Mouse (Mus musculus): ENCODE results near the gene Akr1c19.
"Not testable (repeated sequence)": the region's sequence is repeated elsewhere in the genome, so short reads cannot be mapped to it uniquely, and the experiment has no call there.

Gene Akr1c19

DNA sequence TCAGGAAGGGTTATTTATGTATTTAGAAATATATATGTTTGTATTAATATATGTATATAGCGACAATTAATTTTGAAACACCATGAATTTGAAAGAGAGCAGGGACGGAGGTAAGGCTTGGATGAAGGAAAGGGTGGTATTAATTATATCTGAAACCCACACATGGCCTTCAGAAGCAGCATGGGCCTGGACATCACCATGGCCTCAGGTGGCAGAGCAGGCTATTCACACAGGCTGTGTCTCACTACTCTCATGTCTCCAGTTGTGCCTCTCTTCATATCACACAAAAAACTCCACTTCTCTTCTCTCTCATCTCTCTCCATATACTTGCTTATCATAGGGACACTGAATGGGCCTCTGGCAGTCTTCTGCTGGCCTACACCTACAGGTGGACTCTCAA, 37.0 kb downstream of the Akr1c19 start:
- not testable (repeated sequence) for DNase-seq (ENCODE audit: low read depth in 2 of 2, low spot score in 2 of 2)

DNA sequence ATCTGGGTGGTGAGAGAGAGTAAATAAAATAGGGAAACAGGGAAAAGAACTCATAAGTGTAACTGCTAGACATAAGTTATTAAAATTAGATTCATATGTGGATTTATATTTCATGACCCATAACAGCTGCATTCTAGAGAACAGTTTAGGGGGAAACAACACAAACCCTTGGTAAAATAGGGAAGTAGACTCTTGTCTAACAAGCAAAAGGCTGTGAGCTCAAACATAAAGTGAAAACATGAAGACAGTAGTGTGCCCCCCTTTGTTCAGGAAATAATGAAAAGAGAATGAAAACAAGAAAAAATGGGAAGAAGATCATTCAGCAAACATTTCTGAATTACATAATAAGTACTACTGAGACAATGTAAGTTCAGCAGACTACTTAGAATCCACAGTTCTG, 42.4 kb downstream of the Akr1c19 start:
- no peak for DNase-seq (ENCODE audit: low read depth in 2 of 2, low spot score in 2 of 2)

- DNase-seq (ENCODE audit: low read depth in 2 of 2, low spot score in 2 of 2), result no peak
Observed at GRCm38 (mm10) chr13:4277526-4277925, 49.0 kb downstream of the Akr1c19 start.

DNA sequence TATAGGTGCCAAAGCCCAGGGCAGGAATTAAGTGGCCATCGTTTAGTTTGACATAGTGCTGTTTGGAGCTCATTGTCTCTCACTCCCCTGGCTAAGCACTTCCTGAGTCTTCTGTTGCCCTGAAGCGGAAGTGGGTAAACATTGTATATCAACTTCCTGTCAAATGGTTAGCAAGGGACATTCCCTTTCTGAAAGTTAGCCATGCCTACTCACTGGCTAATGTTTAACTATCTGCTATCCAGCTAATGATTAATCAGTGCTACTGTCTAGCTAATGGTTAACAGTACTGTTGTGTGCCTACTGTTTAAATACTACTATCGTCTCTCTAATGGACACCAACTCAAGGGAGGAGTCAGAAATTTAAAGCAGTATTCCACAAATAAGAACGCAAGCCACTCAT, 50.8 kb downstream of the Akr1c19 start, which contains the start of gene Akr1c12:
TSS of gene Akr1c12 (minus strand) at position 150 of the 400 bp plus-strand sequence.
- DNase-seq (ENCODE audit: low read depth in 2 of 2, low spot score in 2 of 2), result no peak

- DNase-seq (ENCODE audit: low read depth in 2 of 2, low spot score in 2 of 2), result no peak
Observed at GRCm38 (mm10) chr13:4281471-4282412, 53.2 kb downstream of the Akr1c19 start.

GRCm38 (mm10) chr13:4296991-4297390, 68.5 kb downstream of the Akr1c19 start:
- DNase-seq (ENCODE audit: low read depth in 2 of 2, low spot score in 2 of 2), result no peak

Data from CD8-positive naive resting alpha-beta T cell, adult 2 months (primary cell).